Mouse (Mus musculus): ENCODE data around the gene Gm10277.

Gene Gm10277

DNA sequence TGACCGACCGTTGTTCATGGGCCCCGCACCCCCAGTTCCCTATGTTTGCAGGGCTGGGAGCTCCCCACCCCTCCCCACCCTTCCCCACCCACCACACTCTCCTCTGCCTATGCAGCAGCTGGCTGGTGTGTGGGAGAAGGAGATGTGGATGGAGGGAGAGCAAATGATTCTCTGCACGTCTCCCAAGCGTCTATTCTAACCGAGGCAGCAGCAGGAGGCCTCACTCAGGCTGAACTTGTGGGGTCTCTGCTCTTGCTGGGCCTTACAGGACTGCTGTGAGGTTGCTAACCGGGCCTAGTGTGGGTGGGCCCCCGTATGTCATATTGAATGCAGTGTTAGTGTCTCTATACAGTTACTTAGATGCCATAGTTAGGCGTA, 12.9 kb upstream of the Gm10277 start:
- DNase-seq (ENCODE audit: low spot score in 2 of 2), result no peak

DNA sequence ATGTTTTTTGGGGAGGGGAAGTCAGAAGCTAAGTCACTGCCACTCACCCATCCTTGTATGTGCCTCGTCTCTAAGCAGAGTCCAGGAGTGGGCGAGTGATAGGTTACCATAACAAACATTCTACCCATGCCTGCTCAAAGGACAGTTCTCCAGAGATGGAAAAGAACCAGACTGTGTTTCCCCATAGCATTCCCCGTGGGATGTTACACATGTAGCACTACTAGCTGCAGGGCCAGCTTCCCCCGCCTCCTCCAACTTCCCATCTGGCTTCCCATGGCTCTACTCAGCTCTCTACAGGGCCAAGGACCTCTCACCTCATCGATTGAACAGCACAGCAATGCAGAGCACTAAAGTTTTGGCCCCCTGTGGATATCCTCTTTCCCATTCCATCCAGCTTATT, 7.7 kb upstream of the Gm10277 start:
- no peak for DNase-seq (ENCODE audit: low spot score in 2 of 2)

DNA sequence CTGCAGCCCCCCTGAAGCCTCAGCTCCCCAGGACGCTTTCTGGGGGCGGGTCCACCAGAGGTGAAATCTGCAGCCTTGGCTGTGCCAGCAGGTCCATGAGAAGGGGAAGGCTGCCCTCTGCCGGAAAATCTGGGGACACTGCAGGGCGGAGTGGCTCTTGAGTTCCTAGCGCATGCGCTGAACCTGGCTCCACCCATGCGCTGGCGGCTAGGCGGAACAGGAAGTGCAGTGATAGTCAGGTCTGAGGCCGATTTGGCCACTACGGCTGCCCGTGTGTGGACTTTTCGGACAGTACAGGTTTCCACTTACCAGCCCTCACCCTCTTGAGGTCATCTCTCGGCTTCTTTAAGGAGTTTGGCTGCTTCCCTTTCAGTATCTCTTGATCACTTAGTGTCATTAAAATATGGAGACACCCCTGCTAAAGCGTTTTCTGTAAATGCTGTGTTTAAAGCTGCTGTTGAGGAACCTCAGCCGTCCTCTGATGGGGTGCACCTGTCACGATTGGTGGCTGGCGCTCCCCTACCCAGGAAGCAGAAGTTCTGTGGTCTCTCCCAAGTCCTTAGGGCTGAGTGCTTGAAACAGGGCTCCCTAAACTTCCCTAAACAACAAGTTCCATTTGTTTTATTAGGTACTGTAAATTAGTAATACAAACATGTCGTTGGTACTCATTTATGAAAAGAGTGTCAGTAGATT, 5.8 kb upstream of the Gm10277 start:
- DNase-seq (ENCODE audit: low spot score in 2 of 2), result peak; percentile 96 to 97

- DNase-seq (ENCODE audit: low spot score in 2 of 2), result peak in 1 of 2 experiments; percentile 58
Measured at GRCm38 (mm10) chr11:77792566-77792909, 5.0 kb upstream of the Gm10277 start.

GRCm38 (mm10) chr11:77791752-77792565, 4.4 kb upstream of the Gm10277 start:
- DNase-seq (ENCODE audit: low spot score in 2 of 2), result peak; percentile 30 to 63

DNA sequence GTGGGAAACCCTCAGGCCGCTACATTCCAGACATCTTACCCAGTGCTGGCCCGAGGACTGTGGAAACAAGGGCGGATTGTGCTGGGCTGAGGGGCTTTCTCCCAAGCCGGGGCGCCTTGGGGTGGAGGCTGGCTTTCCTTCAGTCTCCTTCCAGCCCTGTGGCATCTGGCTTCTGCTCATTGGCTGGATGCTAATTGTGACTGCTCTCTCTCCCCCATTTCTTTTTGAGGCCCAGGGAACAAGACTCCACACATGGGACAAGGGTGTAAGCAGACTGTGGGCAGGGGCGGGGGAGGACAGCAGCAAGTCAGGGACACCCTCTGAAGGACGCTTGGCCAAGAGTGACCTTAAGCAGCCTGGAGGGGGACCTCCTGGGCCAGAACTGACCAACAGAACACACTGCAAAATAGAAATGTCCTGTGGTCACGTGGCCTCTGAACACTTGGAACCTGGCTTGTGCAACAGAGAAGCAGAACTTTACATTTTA, 3.7 kb upstream of the Gm10277 start:
- peak; percentile 66 to 67 for DNase-seq (ENCODE audit: low spot score in 2 of 2)

DNA sequence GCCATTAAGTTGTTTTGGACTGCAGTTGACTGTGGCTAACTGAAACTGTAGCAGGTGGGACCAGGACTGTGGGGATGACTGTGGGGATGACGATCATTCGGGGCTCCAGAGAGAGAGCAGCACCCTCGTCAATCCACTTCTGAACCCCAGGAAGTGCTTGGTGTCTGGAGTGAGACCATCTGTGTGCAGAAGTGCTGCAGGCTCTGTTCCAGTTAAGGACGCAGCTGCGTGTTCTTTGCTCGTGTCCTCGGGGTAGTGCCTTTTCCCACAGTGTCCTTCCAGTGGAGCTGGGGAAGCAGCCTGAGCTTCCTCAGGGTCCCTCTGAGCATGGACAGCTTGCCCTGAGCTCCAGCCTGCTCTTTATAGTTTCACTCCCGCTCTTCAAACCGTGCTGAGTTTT, 2.7 kb upstream of the Gm10277 start:
- DNase-seq (ENCODE audit: low spot score in 2 of 2), result peak; percentile 21 to 31

- DNase-seq (ENCODE audit: low spot score in 2 of 2), result no peak
Measured at GRCm38 (mm10) chr11:77789512-77789911, 2.0 kb upstream of the Gm10277 start.

DNA sequence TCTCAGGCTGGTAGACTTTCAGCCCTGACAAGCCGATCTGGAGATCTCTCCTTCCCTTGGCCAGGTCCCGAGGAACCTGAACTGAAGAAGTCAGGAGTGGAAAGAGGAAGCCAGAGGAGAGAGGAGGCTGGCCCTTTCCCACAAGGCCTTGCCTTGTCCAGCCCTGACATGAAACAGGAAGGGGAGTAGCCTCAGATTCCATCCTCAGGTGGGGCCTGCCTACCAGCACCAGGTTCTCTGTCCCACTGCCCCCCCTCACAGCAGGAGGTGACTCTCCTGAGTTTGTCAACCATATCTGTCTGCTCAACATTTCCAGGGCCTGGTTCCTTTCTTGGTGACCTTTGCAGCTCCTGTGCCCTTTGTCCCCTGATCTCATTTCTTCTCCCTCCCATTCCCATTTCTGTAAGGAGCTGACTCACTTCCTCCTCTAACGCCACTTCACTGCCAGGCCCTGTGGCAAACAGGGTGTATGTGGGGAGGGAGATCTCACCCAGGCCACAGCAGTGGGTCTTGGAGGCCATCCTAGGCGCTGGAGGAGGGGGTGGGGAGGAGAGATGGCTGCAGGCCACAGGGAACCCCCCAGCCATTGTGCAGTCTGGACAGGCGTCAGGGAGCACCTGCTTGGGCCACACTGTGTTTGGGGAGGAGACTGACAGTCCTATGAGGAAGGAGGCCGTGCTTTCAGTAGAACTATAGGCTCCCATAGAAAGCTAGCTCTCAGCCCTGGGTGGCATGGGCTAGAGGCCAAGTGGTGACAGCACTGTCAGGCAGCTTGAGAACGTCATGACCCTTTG, 1.6 kb downstream of the Gm10277 start:
- peak in 1 of 2 experiments; percentile 57 for DNase-seq (ENCODE audit: low spot score in 2 of 2)

DNA sequence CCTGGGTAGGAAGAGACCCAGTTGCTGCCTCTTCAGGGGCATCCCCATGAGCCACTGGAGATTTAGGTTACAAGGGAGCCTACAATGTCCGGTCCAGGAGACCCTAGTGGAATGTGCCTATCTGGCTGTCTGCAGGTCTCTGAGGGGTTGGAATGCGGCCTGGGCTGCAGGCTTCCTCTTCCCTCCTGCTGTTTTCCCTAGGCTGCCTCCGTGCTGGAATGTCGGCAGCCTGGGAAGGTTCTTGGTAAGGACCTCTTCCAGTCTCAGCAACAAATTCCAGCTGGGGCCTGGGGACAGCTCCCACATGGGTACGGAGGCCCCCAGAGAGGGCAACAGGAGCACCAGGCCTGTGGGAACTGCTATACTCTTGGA, 2.2 kb downstream of the Gm10277 start:
- peak in 1 of 2 experiments; percentile 22 for DNase-seq (ENCODE audit: low spot score in 2 of 2)

DNA sequence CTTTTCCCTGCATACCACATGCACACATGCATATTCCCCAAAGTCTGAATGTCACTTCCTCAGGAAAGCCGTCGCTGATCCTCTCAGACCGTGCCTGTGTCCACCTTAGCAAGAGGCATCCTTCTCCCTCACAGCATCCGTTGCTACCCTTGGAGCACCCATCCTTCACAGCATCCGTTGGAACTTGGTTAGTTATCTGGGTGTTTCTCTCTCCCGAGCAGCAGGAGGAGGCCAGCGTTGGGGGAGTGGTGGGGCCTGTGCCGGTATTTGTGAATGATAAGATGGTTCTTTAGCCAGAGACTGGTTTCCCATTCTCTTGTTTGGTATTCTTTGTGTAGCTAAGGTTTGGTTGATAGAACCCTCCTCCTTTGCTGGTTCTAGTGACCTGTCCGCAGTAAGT, 2.7 kb downstream of the Gm10277 start:
- DNase-seq (ENCODE audit: low spot score in 2 of 2), result no peak

GRCm38 (mm10) chr11:77783747-77784646, 3.5 kb downstream of the Gm10277 start:
- no peak for DNase-seq (ENCODE audit: low spot score in 2 of 2)

DNA sequence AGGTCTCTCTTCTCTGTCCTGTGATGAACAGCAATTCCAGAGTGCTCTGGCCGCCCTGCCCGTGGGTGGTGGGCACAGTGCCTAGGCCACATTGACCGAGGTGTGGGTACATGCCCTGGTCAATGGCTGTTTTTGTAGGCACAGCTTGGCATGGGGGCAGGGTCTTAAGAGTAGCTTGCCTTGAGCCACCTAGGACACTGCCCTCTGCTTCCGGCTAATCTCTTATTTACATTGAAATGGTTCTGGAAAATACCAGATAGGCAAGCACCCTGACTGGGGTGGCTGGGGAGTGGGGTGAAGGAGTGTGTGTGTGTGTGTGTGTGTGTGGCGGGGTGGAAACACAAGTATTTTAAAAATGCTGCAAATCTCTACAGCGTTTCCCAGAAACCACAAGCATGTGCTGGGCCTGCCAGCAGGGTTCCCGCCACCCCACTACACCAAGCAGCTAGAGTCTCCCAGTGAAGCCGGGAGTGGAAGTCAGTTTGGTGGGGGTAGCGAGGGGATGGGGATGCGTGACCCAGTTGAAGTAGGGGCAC, 4.3 kb downstream of the Gm10277 start:
- peak in 1 of 2 experiments; percentile 59 for DNase-seq (ENCODE audit: low spot score in 2 of 2)

DNA sequence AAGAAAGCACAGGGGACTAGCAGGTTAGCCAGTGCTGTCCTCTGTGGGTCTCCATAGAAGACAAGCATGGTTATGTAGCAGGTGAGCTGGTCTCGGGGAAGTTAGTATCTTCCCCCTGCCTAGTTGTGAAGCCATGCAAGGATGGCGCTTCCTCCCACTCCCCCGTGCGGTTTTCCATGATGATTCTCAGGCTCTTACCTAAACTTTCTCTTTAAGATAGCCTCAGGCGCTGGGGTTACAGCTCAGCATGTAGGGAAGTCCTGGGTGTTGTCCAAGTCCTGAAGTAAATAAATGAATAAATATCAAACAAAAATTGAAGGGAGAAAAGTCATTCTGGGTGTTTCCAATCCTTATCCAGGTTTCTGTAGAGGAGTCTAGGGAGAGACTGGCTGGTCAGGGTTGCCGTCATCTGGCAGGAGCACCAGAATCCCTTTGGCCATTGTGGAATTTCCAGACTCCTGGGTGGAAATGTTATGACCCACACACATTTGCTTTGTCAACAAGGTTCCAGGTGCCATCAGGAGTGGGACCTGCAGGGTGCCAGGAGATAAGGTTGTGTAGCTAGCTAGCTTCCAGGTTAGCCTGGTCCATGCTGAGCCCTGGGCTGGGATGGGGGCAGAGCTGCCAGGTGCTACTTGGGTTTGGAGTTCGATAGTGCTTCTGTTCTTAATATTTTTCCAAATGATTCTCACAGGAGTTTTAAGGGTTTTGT, 5.3 kb downstream of the Gm10277 start:
- DNase-seq (ENCODE audit: low spot score in 2 of 2), result no peak

DNA sequence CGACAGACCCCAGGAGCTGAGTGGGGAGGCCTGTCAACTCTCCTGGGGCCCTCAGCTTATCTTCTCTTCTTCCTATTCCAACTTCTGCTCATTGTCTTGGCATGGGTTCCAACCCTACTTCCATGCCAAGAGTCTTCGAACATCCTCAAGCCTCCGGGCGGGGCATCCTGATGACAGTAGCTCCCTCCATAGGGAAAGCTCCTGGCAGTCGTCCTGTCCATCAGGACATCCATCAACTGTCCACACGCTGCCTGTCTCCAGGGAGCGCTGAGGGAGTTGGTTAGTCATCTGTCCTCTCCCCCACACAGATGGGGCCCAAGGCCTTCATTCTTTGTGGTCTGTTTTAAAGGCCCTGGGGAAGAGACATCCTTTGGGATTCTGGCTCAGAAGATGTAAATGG, 6.5 kb downstream of the Gm10277 start:
- DNase-seq (ENCODE audit: low spot score in 2 of 2), result no peak

DNA sequence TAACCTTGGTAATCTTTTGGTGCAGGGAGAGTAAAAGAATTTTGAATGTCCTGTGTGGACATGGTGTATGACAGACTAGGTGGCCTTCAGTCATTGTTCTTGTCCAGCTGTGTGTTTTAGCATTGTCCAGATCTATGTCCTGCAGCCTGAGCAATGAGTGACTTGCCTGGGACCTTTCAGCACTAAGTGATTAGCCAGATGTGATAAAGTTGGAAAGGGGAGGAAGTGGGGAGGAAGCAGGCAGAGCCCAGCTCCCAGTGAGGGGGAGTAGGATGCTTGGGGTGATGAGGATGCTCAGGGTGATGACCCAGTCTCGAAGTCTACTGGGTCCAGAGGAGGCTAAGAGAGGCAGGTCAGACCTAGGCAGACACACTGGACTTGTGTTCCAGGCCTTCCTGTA, 8.3 kb downstream of the Gm10277 start:
- no peak for DNase-seq (ENCODE audit: low spot score in 2 of 2)

- DNase-seq (ENCODE audit: low spot score in 2 of 2), result no peak
Measured at GRCm38 (mm10) chr11:77777937-77778336, 9.6 kb downstream of the Gm10277 start.

GRCm38 (mm10) chr11:77777436-77777835, 10.1 kb downstream of the Gm10277 start:
- DNase-seq (ENCODE audit: low spot score in 2 of 2), result no peak

- no peak for DNase-seq (ENCODE audit: low spot score in 2 of 2)
Measured at GRCm38 (mm10) chr11:77775701-77776400, 11.7 kb downstream of the Gm10277 start.

Data from right cerebral cortex, postnatal 10 days (tissue).